Mouse (Mus musculus): Measurements from ENCODE around the gene Hist1h2bh.
"Not testable (repeated sequence)": the region's sequence is repeated elsewhere in the genome, so short reads cannot be mapped to it uniquely, and the experiment has no call there.

The Hist1h2bh gene

DNA sequence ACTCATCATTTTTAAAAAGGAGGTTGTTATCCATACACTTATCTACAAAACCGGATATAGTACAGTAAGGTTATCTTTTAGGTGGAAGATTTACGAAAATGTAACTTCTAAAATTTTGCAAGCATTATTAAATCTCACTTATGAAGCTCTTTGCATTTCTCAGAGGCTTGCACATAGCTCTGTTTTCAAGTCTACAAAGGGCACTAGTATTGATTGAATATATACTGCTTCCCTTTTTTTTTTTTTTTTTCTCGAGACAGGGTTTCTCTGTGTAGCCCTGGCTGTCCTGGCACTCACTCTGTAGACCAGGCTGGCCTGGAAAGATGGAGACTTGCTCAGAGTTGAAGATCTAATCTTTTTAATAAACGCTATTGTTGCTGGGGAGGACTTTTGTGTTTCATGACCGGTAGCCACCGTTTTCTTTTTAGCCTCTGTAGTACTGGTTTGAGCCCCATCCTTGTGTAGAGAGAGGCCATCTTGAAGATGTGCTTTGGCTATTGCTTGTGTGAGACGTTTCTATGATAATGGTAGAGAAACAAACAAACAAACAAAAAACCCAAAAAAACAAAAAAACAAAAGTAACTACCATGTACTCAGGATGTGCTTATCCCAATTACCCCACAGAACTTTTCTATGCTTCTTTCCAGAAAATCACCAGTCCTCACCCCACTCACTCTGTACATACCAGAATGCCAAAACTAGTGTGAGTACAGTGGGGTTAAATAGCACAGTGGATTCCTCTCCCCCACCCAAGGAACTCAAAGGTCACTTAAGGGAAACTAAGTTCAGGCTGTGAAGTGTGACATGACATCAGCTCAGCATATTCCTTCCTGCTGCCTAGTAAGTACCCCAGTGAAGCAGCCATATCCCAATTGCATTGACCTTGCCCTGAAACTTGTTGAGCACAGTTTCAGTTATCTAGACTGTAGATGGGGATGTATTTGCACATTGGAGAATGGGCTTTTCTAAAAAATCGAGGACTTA is 9.0 kb upstream of the Hist1h2bh start:
- DNase-seq (ENCODE audit: low read depth, low spot score) = no peak

DNA sequence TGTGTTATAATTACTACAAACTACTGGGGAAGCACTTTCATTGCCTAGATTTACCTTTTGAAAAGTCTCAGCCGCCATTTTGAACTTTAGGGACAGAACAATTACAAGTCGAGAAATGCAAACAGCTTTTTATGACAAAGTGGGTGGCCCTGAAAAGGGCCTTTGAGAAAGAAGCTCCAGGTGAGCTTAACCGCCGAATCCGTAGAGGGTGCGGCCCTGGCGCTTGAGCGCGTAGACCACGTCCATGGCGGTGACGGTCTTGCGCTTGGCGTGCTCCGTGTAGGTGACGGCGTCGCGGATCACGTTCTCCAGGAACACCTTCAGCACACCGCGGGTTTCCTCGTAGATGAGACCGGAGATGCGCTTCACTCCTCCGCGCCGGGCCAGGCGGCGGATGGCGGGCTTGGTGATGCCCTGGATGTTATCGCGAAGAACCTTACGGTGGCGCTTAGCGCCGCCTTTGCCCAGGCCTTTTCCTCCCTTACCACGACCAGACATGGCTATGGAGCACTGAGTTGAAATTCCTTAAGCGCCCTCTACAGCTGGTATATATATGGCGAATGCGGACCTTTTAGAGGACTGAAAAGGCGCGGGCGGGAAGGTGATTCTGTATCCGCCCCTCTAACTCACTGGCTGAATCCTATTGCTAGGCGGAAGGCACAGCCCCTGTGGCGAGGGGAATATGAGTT is 8.1 kb upstream of the Hist1h2bh start, which contains the start of gene Hist1h4f:
TSS of gene Hist1h4f (minus strand) at position 503 of the 689 bp plus-strand sequence.
- peak; percentile 97 for DNase-seq (ENCODE audit: low read depth, low spot score)

GRCm38 (mm10) chr13:23550761-23551145 is 7.6 kb upstream of the Hist1h2bh start:
- DNase-seq (ENCODE audit: low read depth, low spot score) = no peak

GRCm38 (mm10) chr13:23546694-23547093 is 3.5 kb upstream of the Hist1h2bh start:
- no peak for DNase-seq (ENCODE audit: low read depth, low spot score)

DNA sequence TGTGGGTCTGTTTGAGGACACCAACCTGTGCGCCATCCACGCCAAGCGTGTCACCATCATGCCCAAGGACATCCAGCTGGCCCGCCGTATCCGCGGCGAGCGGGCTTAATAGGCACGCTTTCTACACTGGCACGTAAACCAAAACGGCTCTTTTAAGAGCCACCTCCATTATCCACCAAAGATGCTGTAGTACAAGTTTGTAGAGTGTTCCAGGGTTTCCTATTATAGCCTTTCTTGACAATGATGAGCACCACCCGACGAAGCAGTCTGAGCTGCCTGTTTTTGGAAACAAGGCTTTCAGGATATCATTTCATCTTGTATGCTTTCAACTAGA is 1.6 kb upstream of the Hist1h2bh start:
- not testable (repeated sequence) for DNase-seq (ENCODE audit: low read depth, low spot score)

GRCm38 (mm10) chr13:23543965-23544786 is 984 bp upstream of the Hist1h2bh start, which contains the start of gene Hist1h3f:
Gene Hist1h3f, plus strand, starts transcription at chr13:23544052.
- peak; percentile 97 for DNase-seq (ENCODE audit: low read depth, low spot score)

DNA sequence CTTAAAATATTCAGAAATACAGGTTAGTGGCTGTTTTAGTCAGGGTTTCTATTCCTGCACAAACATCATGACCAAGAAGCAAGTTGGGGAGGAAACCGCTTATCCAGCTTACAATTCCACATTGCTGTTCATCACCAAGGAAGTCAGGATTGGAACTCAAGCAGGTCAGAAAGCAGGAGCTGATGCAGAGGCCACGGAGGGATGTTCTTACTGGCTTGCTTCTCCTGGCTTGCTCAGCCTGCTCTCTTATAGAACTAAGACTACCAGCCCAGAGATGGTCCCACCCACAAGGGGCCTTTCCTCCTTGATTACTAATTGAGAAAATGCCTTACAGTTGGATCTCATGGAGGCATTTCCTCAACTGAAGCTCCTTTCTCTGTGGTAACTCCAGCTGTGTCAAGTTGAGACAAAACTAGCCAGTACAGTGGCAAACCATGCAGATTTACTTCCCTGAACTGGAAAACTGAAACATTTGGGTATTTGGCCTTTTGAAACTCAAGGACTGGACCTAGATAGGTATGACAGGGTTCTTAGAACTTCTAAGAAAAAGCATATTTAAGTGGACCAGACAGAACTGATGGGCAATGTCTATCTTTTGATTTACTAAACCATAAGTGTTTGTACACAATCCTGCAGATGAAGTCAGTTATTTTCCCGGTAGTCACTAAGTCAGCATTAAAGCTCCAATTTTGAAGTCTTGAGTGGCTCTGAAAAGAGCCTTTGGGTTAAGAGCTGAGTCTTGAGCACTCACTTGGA is 789 bp downstream of the Hist1h2bh start:
- DNase-seq (ENCODE audit: low read depth, low spot score) = not testable (repeated sequence)

- DNase-seq (ENCODE audit: low read depth, low spot score) = no peak
Observed at GRCm38 (mm10) chr13:23541497-23541896, 1.7 kb downstream of the Hist1h2bh start.

DNA sequence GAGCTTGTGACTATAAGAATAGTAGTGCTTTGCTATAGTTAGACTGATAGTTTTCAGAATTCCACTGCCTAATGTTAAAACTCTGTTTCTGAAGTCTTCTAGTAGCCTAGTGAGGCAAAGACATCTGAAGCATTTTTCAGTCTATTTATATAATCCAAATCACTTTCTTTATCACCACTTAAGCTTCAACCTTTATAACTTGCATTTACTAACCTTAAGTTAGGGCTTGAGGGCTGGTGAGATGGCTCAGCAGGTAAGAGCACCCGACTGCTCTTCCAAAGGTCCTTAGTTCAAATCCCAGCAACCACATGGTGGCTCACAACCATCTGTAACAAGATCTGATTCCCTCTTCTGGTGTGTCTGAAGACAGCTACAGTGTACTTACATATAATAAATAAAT is 3.4 kb downstream of the Hist1h2bh start:
- not testable (repeated sequence) for DNase-seq (ENCODE audit: low read depth, low spot score)

DNA sequence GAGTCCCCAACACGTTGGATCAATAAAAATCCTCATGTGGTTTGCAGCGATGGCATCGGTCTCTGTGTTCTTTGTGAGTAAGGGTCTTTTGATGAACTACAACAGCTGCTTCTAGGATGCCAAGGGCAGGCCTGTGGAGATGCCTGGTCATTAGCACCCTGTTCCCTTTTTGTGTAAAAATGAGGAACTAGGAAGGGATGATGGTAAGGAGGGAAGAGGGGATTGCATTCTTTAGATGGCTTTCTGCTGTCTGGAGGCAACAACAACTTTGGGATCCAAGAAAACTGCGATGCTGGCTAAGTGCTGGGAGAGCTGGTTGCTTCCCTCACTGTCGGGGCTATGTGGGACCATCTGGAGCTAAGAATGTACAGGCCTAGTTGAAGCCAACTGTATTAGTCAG is 4.9 kb downstream of the Hist1h2bh start:
- no peak for DNase-seq (ENCODE audit: low read depth, low spot score)

DNA sequence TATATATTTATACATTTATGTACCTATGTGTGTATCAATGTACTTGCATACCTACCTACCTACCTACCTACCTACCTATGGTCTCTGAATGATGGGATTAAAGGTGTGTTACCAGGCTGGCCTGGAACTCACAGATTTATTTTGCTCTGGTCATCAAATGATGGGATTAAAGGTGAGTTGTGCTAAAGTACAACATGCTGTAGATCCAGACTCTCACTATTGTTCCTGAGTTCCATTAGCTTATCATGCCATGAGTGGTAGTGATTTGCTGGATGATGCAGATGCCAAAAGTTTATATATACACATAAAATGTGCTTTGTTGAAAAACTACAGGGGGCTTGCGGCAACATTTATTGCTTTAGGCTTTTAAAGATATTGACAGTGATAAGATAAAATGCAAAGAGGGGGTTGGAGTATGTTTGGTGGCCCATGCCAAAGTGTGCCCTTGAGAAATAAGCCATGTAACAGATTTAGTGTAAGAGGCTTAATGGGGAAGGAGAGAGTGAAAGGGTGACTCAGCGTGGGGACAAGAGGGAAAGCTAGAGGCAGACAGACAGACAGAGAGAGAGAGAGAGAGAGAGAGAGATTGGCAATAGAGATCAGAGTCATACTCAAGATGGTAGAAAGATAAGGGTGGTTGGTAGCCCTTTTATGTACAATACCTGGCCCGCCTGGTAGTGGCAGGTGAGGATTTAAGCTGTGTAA is 6.0 kb downstream of the Hist1h2bh start:
- DNase-seq (ENCODE audit: low read depth, low spot score) = no peak

GRCm38 (mm10) chr13:23536076-23536822 is 6.9 kb downstream of the Hist1h2bh start:
- no peak for DNase-seq (ENCODE audit: low read depth, low spot score)

DNA sequence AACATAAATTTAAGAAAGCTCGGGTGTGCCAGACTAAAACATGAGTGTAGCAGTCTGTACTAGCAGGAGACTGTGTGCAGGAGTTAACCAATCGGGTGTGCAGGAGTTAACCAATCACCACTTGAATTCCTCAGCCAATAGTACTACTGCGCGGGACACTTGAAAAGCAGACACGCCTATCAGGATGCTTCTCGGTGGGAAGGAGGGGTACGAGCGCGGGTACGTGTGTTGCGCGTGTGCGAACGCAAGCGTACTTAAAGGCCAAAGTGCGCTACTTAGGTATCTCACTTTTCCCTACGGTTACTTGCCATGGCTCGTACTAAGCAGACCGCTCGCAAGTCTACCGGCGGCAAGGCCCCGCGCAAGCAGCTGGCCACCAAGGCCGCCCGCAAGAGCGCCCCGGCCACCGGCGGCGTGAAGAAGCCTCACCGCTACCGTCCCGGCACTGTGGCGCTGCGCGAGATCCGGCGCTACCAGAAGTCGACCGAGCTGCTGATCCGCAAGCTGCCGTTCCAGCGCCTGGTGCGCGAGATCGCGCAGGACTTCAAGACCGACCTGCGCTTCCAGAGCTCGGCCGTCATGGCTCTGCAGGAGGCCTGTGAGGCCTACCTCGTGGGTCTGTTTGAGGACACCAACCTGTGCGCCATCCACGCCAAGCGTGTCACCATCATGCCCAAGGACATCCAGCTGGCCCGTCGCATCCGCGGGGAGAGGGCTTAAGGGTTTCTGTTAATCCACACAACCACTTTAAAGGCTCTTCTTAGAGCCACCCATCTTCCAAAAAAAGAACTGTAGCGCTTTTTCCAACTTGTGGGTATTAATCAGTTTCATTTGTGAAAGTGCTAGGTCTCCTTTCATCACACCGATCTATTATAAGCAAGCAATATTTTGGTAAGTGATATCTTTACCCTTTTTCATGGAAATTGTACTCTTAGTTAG is 7.8 kb downstream of the Hist1h2bh start, which contains the start of gene Hist1h3g:
TSS of gene Hist1h3g (plus strand) at position 286 of the 939 bp plus-strand sequence.
- DNase-seq (ENCODE audit: low read depth, low spot score) = peak; percentile 97

DNA sequence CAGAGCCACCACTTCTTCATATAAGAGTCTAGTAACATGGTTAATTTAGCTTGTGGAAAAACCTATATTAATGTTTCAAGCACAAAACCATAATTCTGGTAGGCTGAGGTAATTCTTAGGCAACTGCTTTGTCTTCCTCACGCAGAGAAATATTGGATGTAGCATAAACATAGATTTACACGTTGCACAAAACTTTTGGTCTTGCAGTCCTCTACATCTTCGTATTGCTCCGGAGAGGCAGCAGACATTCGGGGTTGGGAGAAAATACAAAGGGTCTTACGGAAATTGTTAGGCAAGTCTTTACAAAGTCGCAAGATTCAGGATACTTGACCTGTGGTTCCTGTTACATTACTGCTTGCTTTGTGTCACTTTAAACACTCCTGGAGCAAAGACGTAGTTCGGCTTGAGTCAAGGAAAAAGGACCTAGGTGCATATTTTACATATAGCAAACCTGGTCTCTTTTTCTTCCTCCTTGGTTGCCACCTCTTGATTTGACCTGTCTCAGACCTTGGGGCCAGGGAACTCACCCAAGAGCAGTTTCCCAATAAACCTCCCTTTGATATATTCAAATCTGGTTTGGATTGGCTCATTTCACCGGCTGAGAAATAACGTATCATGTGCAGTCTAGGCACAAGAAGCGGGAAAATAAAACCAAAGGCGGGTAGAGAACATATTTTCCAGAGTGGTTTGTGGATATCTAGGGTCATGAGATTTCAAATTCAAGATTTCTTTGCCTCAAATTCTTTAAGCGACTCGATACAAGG is 8.6 kb downstream of the Hist1h2bh start:
- peak; percentile 84 for DNase-seq (ENCODE audit: low read depth, low spot score)

DNA sequence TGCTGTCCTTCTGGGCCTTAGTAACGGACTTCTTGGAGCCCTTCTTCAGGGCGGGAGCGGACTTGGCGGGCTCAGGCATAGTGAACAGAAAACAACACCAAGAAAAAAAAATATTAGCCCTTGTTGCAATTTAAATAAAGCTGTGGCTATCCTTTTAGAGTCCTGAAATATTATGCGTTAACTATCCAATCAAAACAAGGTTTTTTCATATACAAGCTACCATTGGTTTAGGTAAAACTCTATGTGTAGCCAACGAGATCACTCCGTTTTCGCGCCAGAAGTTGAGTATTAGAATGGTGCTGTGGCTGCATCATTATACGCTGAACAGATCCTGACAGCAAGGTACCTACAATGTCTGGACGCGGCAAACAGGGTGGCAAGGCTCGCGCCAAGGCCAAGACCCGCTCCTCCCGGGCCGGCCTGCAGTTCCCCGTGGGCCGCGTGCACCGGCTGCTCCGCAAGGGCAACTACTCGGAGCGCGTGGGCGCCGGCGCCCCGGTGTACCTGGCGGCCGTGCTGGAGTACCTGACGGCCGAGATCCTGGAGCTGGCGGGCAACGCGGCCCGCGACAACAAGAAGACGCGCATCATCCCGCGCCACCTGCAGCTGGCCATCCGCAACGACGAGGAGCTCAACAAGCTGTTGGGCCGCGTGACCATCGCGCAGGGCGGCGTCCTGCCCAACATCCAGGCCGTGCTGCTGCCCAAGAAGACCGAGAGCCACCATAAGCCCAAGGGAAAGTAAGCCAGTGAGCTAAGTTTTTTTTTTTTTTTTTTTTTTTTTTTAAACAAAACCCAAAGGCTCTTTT is 9.4 kb downstream of the Hist1h2bh start, which contains the start of gene Hist1h2af:
TSS of gene Hist1h2af (plus strand) at position 347 of the 808 bp plus-strand sequence.
- peak; percentile 94 for DNase-seq (ENCODE audit: low read depth, low spot score)

DNA sequence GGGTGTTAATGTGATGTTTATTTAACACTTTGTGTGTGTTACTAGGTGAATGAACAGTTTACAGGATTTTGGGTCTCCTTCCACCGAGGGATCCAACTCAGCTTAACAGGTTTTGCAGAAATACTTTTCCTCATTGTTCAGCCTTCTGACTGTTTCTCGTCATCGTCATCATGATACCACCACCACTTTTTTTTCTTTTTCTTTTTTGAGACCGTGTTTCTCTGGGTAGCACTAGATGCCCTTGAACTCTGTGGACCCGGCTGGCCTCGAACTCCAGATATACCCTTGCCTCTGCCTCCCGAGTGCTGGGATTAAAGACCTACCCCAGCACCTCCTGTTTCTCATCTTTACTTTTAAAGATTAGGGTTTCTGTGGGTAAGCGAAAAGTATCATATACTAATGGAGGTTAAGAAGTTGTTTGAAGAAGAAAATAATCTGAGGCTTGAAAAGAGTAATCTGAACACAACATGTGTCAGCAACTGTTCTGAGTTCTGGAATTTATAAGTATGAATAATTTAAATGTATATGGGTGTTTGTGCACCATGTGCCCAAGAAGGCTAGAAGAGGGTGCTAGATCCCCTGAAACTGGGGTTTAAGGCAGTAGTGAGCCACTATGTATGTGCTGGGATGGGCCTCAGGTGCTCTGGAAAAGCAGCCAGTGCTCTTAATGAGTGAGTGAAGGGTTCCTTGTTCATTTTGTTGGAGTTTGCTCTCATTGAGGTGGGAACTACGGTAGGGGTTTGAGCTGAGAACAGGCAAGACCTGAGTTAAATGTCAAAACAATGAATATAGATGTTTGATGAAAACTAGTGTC is 10.7 kb downstream of the Hist1h2bh start:
- no peak for DNase-seq (ENCODE audit: low read depth, low spot score)
